Mouse (Mus musculus): ENCODE data around the gene Hint1. TPM values are rescaled to one million over a fixed set of nuclear protein-coding genes. Genes with fewer than 3 reads are reported as not detected.

Gene Hint1
- polyA plus RNA-seq, 1 experiment from 2014 or later, result 611 TPM

DNA sequence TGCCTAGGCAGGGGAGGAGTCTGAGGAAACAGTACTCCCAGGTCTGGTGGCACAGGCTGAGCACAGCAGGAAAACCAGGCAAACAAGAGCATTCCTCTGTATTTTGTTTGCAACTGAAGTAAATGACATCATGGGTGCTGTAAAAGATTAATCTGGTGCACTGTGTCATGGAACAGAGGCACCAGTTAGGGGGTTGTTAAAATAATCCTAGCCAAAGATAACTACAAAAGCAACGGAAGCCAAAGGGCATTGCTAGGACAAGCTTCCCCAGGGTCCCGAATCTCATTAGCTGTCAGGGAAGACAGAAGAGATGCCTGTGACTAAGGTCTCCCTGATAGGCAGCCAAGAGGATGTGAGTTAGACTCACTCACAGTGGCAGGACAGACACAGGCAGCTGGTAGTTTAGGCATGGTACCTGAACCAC is 14.9 kb downstream of the Hint1 start:
- no peak for DNase-seq (ENCODE audit: low spot score)
- no peaks in the 10 kb centered on the region for H3K9me3 ChIP-seq (ENCODE audit: control insufficient read depth, low read length)
- ATAC-seq (ENCODE audit: insufficient number of reproducible peaks, low FRiP score, low TSS enrichment, low read depth), result no peak
- H3K4me1 ChIP-seq (ENCODE audit: control insufficient read depth, insufficient read depth, low read length), result peaks cover 5% of the 10 kb centered on the region; the same call in 1 of the 2 replicates
- H3K27me3 ChIP-seq (ENCODE audit: control insufficient read depth, insufficient read depth, low read length), result no peaks in the 10 kb centered on the region
- 11% methylated on average over 2 of the region's 2 CpGs for WGBS
- H3K9ac ChIP-seq (ENCODE audit: low read length), result no peak overlapping the region
- H3K4me2 ChIP-seq (ENCODE audit: low read depth, severe bottlenecking), result no peak overlapping the region
- H3K36me3 ChIP-seq (ENCODE audit: control insufficient read depth, insufficient read depth, low read length), result no peaks in the 10 kb centered on the region
- H3K4me3 ChIP-seq (ENCODE audit: low read depth, low read length), result no peak overlapping the region
- H3K27ac ChIP-seq (replicated peaks; ENCODE audit: low read depth, low read length), result no peak overlapping the region

- H3K27ac ChIP-seq (replicated peaks; ENCODE audit: low read depth, low read length), result no peak overlapping the region
- H3K9me3 ChIP-seq (ENCODE audit: control insufficient read depth, low read length), result no peaks in the 10 kb centered on the region
- ATAC-seq (ENCODE audit: insufficient number of reproducible peaks, low FRiP score, low TSS enrichment, low read depth) (no peak), DNase-seq (ENCODE audit: low spot score) (no peak)
- no peak overlapping the region for H3K4me3 ChIP-seq (ENCODE audit: low read depth, low read length)
- H3K9ac ChIP-seq (ENCODE audit: low read length), result no peak overlapping the region
- peaks cover 1% of the 10 kb centered on the region; the same call in 1 of the 2 replicates for H3K27me3 ChIP-seq (ENCODE audit: control insufficient read depth, insufficient read depth, low read length)
- H3K4me2 ChIP-seq (ENCODE audit: low read depth, severe bottlenecking), result no peak overlapping the region
- H3K36me3 ChIP-seq (ENCODE audit: control insufficient read depth, insufficient read depth, low read length), result no peaks in the 10 kb centered on the region
- 34% methylated on average over 8 of the region's 8 CpGs for WGBS
- H3K4me1 ChIP-seq (ENCODE audit: control insufficient read depth, insufficient read depth, low read length), result peaks cover 5% of the 10 kb centered on the region; the same call in 1 of the 2 replicates
These were observed 16.5 kb downstream of the Hint1 start for GRCm38 (mm10) chr11:54882671-54883070.

DNA sequence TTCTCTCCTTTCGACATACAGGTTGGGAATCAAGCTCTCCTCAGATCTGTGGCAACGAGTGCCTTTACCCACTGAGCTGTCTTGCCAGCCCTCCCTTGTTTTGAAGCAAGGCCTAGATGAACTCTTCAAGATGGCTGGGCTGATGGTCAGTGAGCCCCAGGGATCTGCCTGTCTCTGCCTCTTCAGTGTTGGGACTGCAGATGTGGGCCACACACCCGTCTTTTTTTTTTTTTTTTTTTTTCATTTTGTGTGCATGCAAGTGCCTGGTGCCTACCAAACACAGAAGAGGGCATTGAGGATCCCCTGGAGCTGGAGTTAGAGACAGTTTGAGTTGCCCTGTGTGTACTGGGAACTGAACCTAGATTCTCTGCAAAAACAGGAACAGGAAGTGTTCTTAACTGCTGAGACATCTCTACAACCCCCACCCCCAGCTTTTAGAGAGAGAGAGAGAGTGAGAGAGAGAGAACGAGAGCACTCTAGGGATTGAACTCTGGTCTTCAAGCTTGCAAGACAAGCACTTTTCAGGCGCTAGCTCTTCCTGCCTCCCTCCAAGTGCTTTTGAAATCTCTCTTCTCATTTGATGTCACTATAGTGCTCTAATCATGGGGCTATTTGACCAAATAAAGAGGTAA is 18.1 kb downstream of the Hint1 start:
- no peaks in the 10 kb centered on the region for H3K36me3 ChIP-seq (ENCODE audit: control insufficient read depth, insufficient read depth, low read length)
- DNase-seq (ENCODE audit: low spot score) (no peak), ATAC-seq (ENCODE audit: insufficient number of reproducible peaks, low FRiP score, low TSS enrichment, low read depth) (no peak)
- no peak overlapping the region for H3K4me3 ChIP-seq (ENCODE audit: low read depth, low read length)
- WGBS, result 74% methylated on average over 5 of the region's 5 CpGs
- H3K9ac ChIP-seq (ENCODE audit: low read length), result no peak overlapping the region
- no peak overlapping the region for H3K27ac ChIP-seq (replicated peaks; ENCODE audit: low read depth, low read length)
- no peak overlapping the region for H3K4me2 ChIP-seq (ENCODE audit: low read depth, severe bottlenecking)
- H3K27me3 ChIP-seq (ENCODE audit: control insufficient read depth, insufficient read depth, low read length), result peaks cover 3% of the 10 kb centered on the region; the same call in 1 of the 2 replicates
- no peaks in the 10 kb centered on the region for H3K9me3 ChIP-seq (ENCODE audit: control insufficient read depth, low read length)
- peaks cover 5% of the 10 kb centered on the region; the same call in 1 of the 2 replicates for H3K4me1 ChIP-seq (ENCODE audit: control insufficient read depth, insufficient read depth, low read length)

DNA sequence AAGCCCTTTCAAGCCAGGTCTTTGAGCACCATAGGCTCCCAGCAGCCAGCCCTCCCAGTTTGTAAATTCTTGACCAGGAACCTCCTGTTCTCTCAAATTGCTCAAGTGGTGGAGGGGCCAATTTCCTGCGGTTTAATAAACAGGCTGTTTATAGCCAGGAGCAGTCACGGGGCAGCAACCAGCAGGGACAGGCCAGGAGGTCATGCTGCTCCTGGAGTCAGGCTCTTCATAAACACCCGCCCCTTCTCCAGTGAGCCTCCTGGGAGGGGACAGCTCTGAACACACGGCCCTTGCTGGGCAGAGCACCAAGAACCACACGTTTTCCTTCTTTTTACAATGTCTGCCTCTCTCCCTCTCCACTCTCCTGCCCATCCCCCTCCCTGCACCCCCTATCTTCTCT is 18.8 kb downstream of the Hint1 start:
- H3K9me3 ChIP-seq (ENCODE audit: control insufficient read depth, low read length), result no peaks in the 10 kb centered on the region
- no peak overlapping the region for H3K4me2 ChIP-seq (ENCODE audit: low read depth, severe bottlenecking)
- H3K9ac ChIP-seq (ENCODE audit: low read length), result no peak overlapping the region
- peaks cover 3% of the 10 kb centered on the region; the same call in 1 of the 2 replicates for H3K27me3 ChIP-seq (ENCODE audit: control insufficient read depth, insufficient read depth, low read length)
- DNase-seq (ENCODE audit: low spot score), result peak; percentile 60
- H3K36me3 ChIP-seq (ENCODE audit: control insufficient read depth, insufficient read depth, low read length), result no peaks in the 10 kb centered on the region
- WGBS, result 5% methylated on average over 5 of the region's 5 CpGs
- no peak overlapping the region for H3K4me3 ChIP-seq (ENCODE audit: low read depth, low read length)
- no peak overlapping the region for H3K27ac ChIP-seq (replicated peaks; ENCODE audit: low read depth, low read length)
- ATAC-seq (ENCODE audit: insufficient number of reproducible peaks, low FRiP score, low TSS enrichment, low read depth), result no peak
- peaks cover 5% of the 10 kb centered on the region; the same call in 1 of the 2 replicates for H3K4me1 ChIP-seq (ENCODE audit: control insufficient read depth, insufficient read depth, low read length)

- ATAC-seq (ENCODE audit: insufficient number of reproducible peaks, low FRiP score, low TSS enrichment, low read depth) (no peak), DNase-seq (ENCODE audit: low spot score) (no peak)
- peaks cover 5% of the 10 kb centered on the region; the same call in 1 of the 2 replicates for H3K4me1 ChIP-seq (ENCODE audit: control insufficient read depth, insufficient read depth, low read length)
- H3K4me3 ChIP-seq (ENCODE audit: low read depth, low read length), result no peak overlapping the region
- no peaks in the 10 kb centered on the region for H3K9me3 ChIP-seq (ENCODE audit: control insufficient read depth, low read length)
- no peak overlapping the region for H3K9ac ChIP-seq (ENCODE audit: low read length)
- no peaks in the 10 kb centered on the region for H3K36me3 ChIP-seq (ENCODE audit: control insufficient read depth, insufficient read depth, low read length)
- no peak overlapping the region for H3K4me2 ChIP-seq (ENCODE audit: low read depth, severe bottlenecking)
- H3K27me3 ChIP-seq (ENCODE audit: control insufficient read depth, insufficient read depth, low read length), result peaks cover 3% of the 10 kb centered on the region; the same call in 1 of the 2 replicates
- H3K27ac ChIP-seq (replicated peaks; ENCODE audit: low read depth, low read length), result no peak overlapping the region
- 75% methylated on average over 2 of the region's 2 CpGs for WGBS
These were observed 19.2 kb downstream of the Hint1 start for GRCm38 (mm10) chr11:54885406-54885805.

- H3K9ac ChIP-seq (ENCODE audit: low read length), result no peak overlapping the region
- WGBS, result 82% methylated on average over 6 of the region's 6 CpGs
These were observed 21.7 kb downstream of the Hint1 start for GRCm38 (mm10) chr11:54887927-54888326.

GRCm38 (mm10) chr11:54891341-54891740 is 25.2 kb downstream of the Hint1 start:
- Histone ChIP-seq H3K9me3 (ENCODE audit: control insufficient read depth, low read length) (no peaks in the 10 kb centered on the region), H3K27me3 (ENCODE audit: control insufficient read depth, insufficient read depth, low read length) (peaks cover 3% of the 10 kb centered on the region; the same call in 1 of the 2 replicates), H3K27ac (replicated peaks; ENCODE audit: low read depth, low read length) (no peak overlapping the region), H3K4me2 (ENCODE audit: low read depth, severe bottlenecking) (no peak overlapping the region), H3K36me3 (ENCODE audit: control insufficient read depth, insufficient read depth, low read length) (no peaks in the 10 kb centered on the region), H3K9ac (ENCODE audit: low read length) (no peak overlapping the region), H3K4me1 (ENCODE audit: control insufficient read depth, insufficient read depth, low read length) (no peaks in the 10 kb centered on the region), H3K4me3 (ENCODE audit: low read depth, low read length) (no peak overlapping the region)
- DNase-seq (ENCODE audit: low spot score) (no peak), ATAC-seq (ENCODE audit: insufficient number of reproducible peaks, low FRiP score, low TSS enrichment, low read depth) (no peak)
- WGBS, result 88% methylated on average over 5 of the region's 5 CpGs

More at GRCm38 (mm10) chr11:54887927-54888326, 21.7 kb downstream of the Hint1 start:
- DNase-seq (ENCODE audit: low spot score) (no peak), ATAC-seq (ENCODE audit: insufficient number of reproducible peaks, low FRiP score, low TSS enrichment, low read depth) (no peak)
- Histone ChIP-seq H3K9me3 (ENCODE audit: control insufficient read depth, low read length) (no peaks in the 10 kb centered on the region), H3K4me2 (ENCODE audit: low read depth, severe bottlenecking) (no peak overlapping the region), H3K27ac (replicated peaks; ENCODE audit: low read depth, low read length) (no peak overlapping the region), H3K4me3 (ENCODE audit: low read depth, low read length) (no peak overlapping the region), H3K4me1 (ENCODE audit: control insufficient read depth, insufficient read depth, low read length) (peaks cover 5% of the 10 kb centered on the region; the same call in 1 of the 2 replicates), H3K36me3 (ENCODE audit: control insufficient read depth, insufficient read depth, low read length) (no peaks in the 10 kb centered on the region), H3K27me3 (ENCODE audit: control insufficient read depth, insufficient read depth, low read length) (peaks cover 3% of the 10 kb centered on the region; the same call in 1 of the 2 replicates)

DNA sequence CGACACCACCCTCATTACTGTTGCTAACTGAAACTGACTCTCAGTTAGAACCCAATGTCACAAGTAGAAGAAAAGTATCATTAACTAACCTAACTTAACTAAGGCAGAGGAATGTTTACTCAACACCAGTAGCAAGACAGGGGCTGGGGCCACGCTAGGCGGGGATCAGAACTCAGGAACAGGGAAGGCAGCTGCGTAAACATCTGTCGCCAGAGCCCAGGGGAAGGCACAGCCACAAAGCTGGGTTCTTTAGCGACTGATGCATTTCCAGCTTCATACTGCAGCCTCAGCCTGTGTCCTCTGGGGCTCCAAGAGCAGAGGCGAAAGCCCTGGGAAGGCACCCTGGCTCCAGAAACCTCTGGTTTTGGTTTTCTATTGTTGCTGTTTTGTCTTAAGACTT is 25.9 kb downstream of the Hint1 start:
- no peaks in the 10 kb centered on the region for H3K9me3 ChIP-seq (ENCODE audit: control insufficient read depth, low read length)
- H3K4me2 ChIP-seq (ENCODE audit: low read depth, severe bottlenecking), result no peak overlapping the region
- ATAC-seq (ENCODE audit: insufficient number of reproducible peaks, low FRiP score, low TSS enrichment, low read depth), result no peak
- H3K4me3 ChIP-seq (ENCODE audit: low read depth, low read length), result no peak overlapping the region
- peaks cover 3% of the 10 kb centered on the region; the same call in 1 of the 2 replicates for H3K27me3 ChIP-seq (ENCODE audit: control insufficient read depth, insufficient read depth, low read length)
- H3K27ac ChIP-seq (replicated peaks; ENCODE audit: low read depth, low read length), result no peak overlapping the region
- H3K4me1 ChIP-seq (ENCODE audit: control insufficient read depth, insufficient read depth, low read length), result no peaks in the 10 kb centered on the region
- 52% methylated on average over 7 of the region's 7 CpGs for WGBS
- no peaks in the 10 kb centered on the region for H3K36me3 ChIP-seq (ENCODE audit: control insufficient read depth, insufficient read depth, low read length)
- H3K9ac ChIP-seq (ENCODE audit: low read length), result no peak overlapping the region
- no peak for DNase-seq (ENCODE audit: low spot score)

Data from limb, embryonic 11.5 days (tissue).